Mouse (Mus musculus): ENCODE measurements around the gene Hadhb. TPM values are rescaled to one million over a fixed set of nuclear protein-coding genes. Genes with fewer than 3 reads are reported as not detected.

The Hadhb gene
- polyA plus RNA-seq, 1 experiment from 2014 or later = 139 TPM

DNA sequence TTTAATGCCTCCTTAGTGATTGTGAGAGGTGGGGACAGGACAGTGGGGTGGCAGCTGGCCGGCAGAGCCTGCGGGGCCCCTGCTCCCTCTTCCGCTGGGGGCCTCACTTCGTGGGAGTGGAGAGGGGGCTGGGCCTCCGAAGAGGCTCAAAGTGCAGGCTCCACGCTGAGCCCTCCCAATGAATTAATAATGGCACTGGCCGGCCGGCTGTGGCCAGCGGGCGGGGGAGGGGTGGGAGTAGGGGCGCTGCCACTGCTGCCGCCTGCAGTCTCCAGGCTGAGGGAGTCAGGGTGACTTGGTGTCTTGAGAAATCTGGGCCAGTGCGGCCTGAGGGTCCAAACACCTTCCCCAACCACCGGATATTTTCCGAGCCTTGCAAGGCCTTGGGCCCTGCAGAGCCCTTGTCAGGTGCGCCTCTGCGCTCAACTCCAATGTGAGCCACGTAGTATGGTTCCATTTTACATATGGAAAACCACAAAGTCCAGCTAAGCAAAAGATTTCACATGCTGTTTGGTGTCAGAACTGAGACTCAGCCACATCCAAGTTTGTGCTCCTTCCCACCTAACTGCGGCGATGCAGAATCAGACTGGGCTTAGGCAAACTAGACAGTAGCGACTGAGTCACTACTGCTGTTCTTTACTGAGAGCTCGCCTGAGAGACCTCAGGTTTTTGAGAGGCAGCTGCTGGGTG is 44.5 kb upstream of the Hadhb start:
- no peak; the same call in 1 of the 2 replicates for ATAC-seq (replicated peaks; ENCODE audit: insufficient number of reproducible peaks, low FRiP score, low TSS enrichment, low read depth)
- Histone ChIP-seq H3K4me2 (ENCODE audit: low read depth, low read length) (peak overlapping the region; percentile 41), H3K9ac (replicated peaks; ENCODE audit: low read length) (no peak overlapping the region; the same call in 1 of the 2 replicates), H3K4me3 (ENCODE audit: low read depth, low read length) (peak overlapping the region; percentile 3; the same call in 1 of the 2 replicates), H3K4me1 (ENCODE audit: control insufficient read depth, insufficient read depth, low read length) (peaks cover 26% of the 10 kb centered on the region), H3K27ac (replicated peaks; ENCODE audit: low read depth, low read length) (0 out of 2 replicates have a peak overlapping the region, but pooled peaks have one; percentile 10), H3K9me3 (replicated peaks; ENCODE audit: control insufficient read depth, low read length) (no peaks in the 10 kb centered on the region), H3K27me3 (ENCODE audit: control insufficient read depth, insufficient read depth, low read length) (peaks cover 31% of the 10 kb centered on the region), H3K36me3 (replicated peaks; ENCODE audit: control insufficient read depth, insufficient read depth, low read depth, low read length) (no peaks in the 10 kb centered on the region)
- peak; percentile 18 for DNase-seq (ENCODE audit: low spot score)
- 4% methylated on average over 22 of the region's 22 CpGs for WGBS

DNA sequence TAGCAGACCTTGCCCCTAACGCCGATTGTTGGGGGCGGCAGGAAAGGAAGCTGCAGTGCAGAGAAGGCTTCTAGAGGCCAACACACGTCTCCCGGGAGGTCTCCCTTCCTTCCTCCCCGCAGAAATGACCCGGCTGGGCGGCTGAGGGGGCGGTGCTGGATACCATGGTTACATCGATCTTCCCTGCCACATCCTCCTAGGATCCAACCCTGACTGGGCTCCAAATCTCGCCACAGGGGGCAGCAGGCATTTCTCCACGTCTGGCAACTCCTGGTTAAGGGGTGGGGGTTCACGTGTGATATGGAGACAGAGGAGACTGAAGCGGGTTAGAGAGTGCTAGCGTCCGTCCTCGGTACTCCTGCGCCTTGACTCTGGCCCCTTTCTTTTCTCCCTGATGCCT is 43.9 kb upstream of the Hadhb start:
- H3K9me3 ChIP-seq (replicated peaks; ENCODE audit: control insufficient read depth, low read length) = no peaks in the 10 kb centered on the region
- peaks cover 20% of the 10 kb centered on the region for H3K4me1 ChIP-seq (ENCODE audit: control insufficient read depth, insufficient read depth, low read length)
- ATAC-seq (replicated peaks; ENCODE audit: insufficient number of reproducible peaks, low FRiP score, low TSS enrichment, low read depth) (peak; percentile 31; the same call in 1 of the 2 replicates), DNase-seq (ENCODE audit: low spot score) (peak; percentile 82)
- H3K4me2 ChIP-seq (ENCODE audit: low read depth, low read length) = peak overlapping the region; percentile 41
- peaks cover 25% of the 10 kb centered on the region for H3K27me3 ChIP-seq (ENCODE audit: control insufficient read depth, insufficient read depth, low read length)
- H3K9ac ChIP-seq (replicated peaks; ENCODE audit: low read length) = no peak overlapping the region; the same call in none of the 2 replicates
- H3K27ac ChIP-seq (replicated peaks; ENCODE audit: low read depth, low read length) = 0 out of 2 replicates have a peak overlapping the region, but pooled peaks have one; percentile 10
- peak overlapping the region; percentile 3; the same call in 1 of the 2 replicates for H3K4me3 ChIP-seq (ENCODE audit: low read depth, low read length)
- no peaks in the 10 kb centered on the region for H3K36me3 ChIP-seq (replicated peaks; ENCODE audit: control insufficient read depth, insufficient read depth, low read depth, low read length)
- 1% methylated on average over 18 of the region's 18 CpGs for WGBS

DNA sequence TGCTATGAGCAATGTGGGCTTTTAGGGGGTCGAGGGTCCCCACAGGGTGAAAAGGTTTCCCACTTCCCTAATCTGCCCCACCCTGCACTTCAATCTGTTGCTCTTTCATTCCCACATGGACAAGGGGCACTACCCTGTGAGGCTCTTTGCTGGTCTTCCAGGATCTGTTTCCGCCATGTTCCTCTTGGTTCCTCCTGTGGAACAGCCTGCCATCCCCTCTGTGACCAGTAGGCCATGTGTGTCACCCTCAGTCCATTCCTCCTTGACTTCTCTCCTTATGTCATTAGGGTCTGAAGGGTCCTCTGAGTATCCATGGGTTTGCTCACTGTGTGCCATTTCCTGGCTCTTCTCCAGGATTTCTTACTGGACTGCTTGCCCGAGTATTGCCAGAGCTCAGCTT is 43.3 kb upstream of the Hadhb start:
- H3K4me1 ChIP-seq (ENCODE audit: control insufficient read depth, insufficient read depth, low read length) = peaks cover 19% of the 10 kb centered on the region
- ATAC-seq (replicated peaks; ENCODE audit: insufficient number of reproducible peaks, low FRiP score, low TSS enrichment, low read depth) = no peak
- no peak for DNase-seq (ENCODE audit: low spot score)
- no peak overlapping the region for H3K4me3 ChIP-seq (ENCODE audit: low read depth, low read length)
- no peaks in the 10 kb centered on the region for H3K36me3 ChIP-seq (replicated peaks; ENCODE audit: control insufficient read depth, insufficient read depth, low read depth, low read length)
- no peak overlapping the region for H3K27ac ChIP-seq (replicated peaks; ENCODE audit: low read depth, low read length)
- peaks cover 20% of the 10 kb centered on the region for H3K27me3 ChIP-seq (ENCODE audit: control insufficient read depth, insufficient read depth, low read length)
- WGBS = 74% methylated on average over 3 of the region's 3 CpGs
- H3K4me2 ChIP-seq (ENCODE audit: low read depth, low read length) = no peak overlapping the region
- no peak overlapping the region for H3K9ac ChIP-seq (replicated peaks; ENCODE audit: low read length)
- no peaks in the 10 kb centered on the region for H3K9me3 ChIP-seq (replicated peaks; ENCODE audit: control insufficient read depth, low read length)

DNA sequence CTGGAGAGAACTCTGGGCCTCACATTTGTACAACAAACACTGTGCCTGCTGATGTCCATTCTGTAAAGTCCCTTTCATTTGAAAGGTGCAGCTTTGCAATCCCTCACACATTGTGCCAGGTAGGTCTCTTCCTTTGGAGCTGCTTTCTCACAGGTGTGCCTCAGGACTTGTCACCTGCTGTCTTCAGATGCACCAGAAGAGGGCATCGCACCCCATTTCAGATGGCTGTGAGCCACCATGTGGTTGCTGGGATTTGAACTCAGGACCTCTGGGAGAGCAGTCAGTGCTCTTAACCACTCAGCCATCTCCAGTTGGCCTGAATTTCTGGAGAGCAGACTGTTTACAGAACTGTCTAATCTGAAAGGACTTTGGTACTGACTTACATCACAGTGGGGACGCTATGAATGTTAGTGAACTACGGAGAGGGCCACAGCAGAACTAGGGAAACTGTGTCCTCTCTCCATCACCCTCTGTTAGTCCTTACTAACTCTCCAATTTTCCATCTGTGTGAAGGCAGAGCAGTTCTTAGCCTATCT is 42.4 kb upstream of the Hadhb start:
- no peak overlapping the region for H3K27ac ChIP-seq (replicated peaks; ENCODE audit: low read depth, low read length)
- H3K9ac ChIP-seq (replicated peaks; ENCODE audit: low read length) = no peak overlapping the region
- ATAC-seq (replicated peaks; ENCODE audit: insufficient number of reproducible peaks, low FRiP score, low TSS enrichment, low read depth) = no peak
- H3K9me3 ChIP-seq (replicated peaks; ENCODE audit: control insufficient read depth, low read length) = no peaks in the 10 kb centered on the region
- 76% methylated on average over 3 of the region's 3 CpGs for WGBS
- H3K4me3 ChIP-seq (ENCODE audit: low read depth, low read length) = no peak overlapping the region
- H3K27me3 ChIP-seq (ENCODE audit: control insufficient read depth, insufficient read depth, low read length) = peaks cover 19% of the 10 kb centered on the region
- H3K4me2 ChIP-seq (ENCODE audit: low read depth, low read length) = no peak overlapping the region
- DNase-seq (ENCODE audit: low spot score) = no peak
- H3K4me1 ChIP-seq (ENCODE audit: control insufficient read depth, insufficient read depth, low read length) = peaks cover 16% of the 10 kb centered on the region
- H3K36me3 ChIP-seq (replicated peaks; ENCODE audit: control insufficient read depth, insufficient read depth, low read depth, low read length) = no peaks in the 10 kb centered on the region

DNA sequence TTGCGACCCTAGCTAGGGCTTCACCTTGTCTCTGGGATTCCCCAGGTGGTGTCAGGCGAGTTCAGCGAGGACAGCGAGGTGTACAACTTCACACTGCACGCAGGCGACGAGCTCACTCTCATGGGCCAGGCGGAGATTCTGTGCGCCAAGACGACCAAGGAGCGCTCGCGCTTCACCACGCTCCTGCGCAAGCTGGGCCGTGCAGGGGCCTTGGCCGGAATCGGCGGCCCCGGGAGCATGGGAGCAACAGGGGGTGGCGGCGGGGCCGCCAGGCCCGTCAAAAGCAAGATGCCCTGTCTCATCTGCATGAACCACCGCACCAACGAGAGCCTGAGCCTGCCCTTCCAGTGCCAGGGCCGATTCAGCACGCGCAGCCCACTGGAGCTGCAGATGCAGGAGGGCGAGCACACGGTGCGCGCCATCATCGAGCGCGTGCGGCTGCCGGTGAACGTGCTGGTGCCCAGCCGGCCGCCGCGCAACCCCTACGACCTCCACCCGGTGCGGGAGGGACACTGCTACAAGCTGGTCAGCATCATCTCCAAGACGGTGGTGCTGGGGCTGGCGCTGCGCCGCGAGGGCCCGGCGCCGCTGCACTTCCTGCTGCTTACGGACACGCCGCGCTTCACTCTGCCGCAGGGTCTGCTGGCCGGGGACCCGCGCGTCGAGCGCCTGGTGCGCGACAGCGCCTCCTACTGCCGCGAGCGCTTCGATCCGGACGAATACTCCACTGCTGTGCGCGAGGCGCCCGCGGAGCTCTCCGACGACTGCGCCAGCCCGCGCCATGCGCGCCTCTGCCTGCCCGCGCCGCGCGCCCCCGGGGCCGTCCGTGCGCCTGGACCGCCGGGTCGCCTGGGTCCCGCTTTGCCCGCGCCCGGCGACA is 40.9 kb upstream of the Hadhb start:
- DNase-seq (ENCODE audit: low spot score) (peak; percentile 92), ATAC-seq (replicated peaks; ENCODE audit: insufficient number of reproducible peaks, low FRiP score, low TSS enrichment, low read depth) (peak; percentile 75)
- Histone ChIP-seq H3K4me2 (ENCODE audit: low read depth, low read length) (peak overlapping the region; percentile 94), H3K36me3 (replicated peaks; ENCODE audit: control insufficient read depth, insufficient read depth, low read depth, low read length) (no peaks in the 10 kb centered on the region), H3K4me3 (ENCODE audit: low read depth, low read length) (peak overlapping the region; percentile 55), H3K9me3 (replicated peaks; ENCODE audit: control insufficient read depth, low read length) (no peaks in the 10 kb centered on the region), H3K9ac (replicated peaks; ENCODE audit: low read length) (peak overlapping the region; percentile 69), H3K27ac (replicated peaks; ENCODE audit: low read depth, low read length) (no peak overlapping the region), H3K27me3 (ENCODE audit: control insufficient read depth, insufficient read depth, low read length) (peaks cover 13% of the 10 kb centered on the region), H3K4me1 (ENCODE audit: control insufficient read depth, insufficient read depth, low read length) (peaks cover 14% of the 10 kb centered on the region)
- under 1% methylated on average over 101 of the region's 103 CpGs for WGBS

DNA sequence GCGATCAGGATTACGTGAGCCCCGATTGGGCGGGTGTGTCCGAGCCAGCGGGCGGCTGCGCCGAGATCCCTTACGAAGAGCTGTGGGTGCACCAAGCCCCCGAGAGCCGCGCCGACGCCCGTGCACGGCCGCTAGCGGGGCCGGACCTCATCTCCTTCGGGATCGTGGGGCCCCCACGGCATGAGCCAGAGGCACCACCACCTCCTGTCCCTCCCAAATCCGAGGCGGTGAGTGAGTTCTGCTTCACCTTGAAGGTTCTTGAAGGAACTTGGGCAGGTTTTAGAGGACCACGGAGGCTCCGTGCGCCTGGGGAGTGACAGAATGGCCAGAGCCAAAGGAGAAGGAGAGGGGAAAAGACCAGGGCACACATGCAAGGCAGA is 40.3 kb upstream of the Hadhb start:
- Histone ChIP-seq H3K4me1 (ENCODE audit: control insufficient read depth, insufficient read depth, low read length) (peaks cover 14% of the 10 kb centered on the region), H3K36me3 (replicated peaks; ENCODE audit: control insufficient read depth, insufficient read depth, low read depth, low read length) (peaks cover 4% of the 10 kb centered on the region), H3K27ac (replicated peaks; ENCODE audit: low read depth, low read length) (no peak overlapping the region), H3K4me3 (ENCODE audit: low read depth, low read length) (peak overlapping the region; percentile 55), H3K9me3 (replicated peaks; ENCODE audit: control insufficient read depth, low read length) (no peaks in the 10 kb centered on the region), H3K27me3 (ENCODE audit: control insufficient read depth, insufficient read depth, low read length) (peaks cover 13% of the 10 kb centered on the region), H3K9ac (replicated peaks; ENCODE audit: low read length) (peak overlapping the region; percentile 69), H3K4me2 (ENCODE audit: low read depth, low read length) (peak overlapping the region; percentile 94)
- DNase-seq (ENCODE audit: low spot score) (no peak), ATAC-seq (replicated peaks; ENCODE audit: insufficient number of reproducible peaks, low FRiP score, low TSS enrichment, low read depth) (no peak)
- 2% methylated on average over 28 of the region's 28 CpGs for WGBS

DNA sequence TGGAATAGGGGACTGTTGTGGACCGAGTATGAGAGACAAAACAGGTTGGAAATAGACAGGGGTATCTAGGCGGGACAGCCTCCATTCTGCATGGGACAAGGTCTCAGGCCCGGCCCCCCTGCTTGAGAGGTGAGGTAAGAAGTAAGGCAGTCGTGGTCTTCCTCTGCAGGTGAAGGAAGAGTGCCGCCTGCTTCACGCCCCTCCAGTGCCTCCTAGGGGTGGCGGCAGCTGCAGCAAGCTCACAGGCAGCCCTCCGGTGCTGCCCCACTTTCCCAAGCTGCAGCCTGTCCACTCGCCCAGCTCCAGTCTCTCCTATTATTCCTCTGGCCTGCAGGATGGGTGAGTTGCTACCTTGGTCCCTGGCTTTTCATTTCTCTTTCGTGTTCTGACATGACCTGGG is 39.3 kb upstream of the Hadhb start:
- WGBS = 23% methylated on average over 10 of the region's 10 CpGs
- H3K4me2 ChIP-seq (ENCODE audit: low read depth, low read length) = no peak overlapping the region
- H3K4me1 ChIP-seq (ENCODE audit: control insufficient read depth, insufficient read depth, low read length) = peaks cover 6% of the 10 kb centered on the region; the same call in 1 of the 2 replicates
- H3K9ac ChIP-seq (replicated peaks; ENCODE audit: low read length) = no peak overlapping the region
- H3K27me3 ChIP-seq (ENCODE audit: control insufficient read depth, insufficient read depth, low read length) = peaks cover 13% of the 10 kb centered on the region; the same call in 1 of the 2 replicates
- no peak overlapping the region for H3K4me3 ChIP-seq (ENCODE audit: low read depth, low read length)
- ATAC-seq (replicated peaks; ENCODE audit: insufficient number of reproducible peaks, low FRiP score, low TSS enrichment, low read depth) (no peak), DNase-seq (ENCODE audit: low spot score) (no peak)
- no peak overlapping the region for H3K27ac ChIP-seq (replicated peaks; ENCODE audit: low read depth, low read length)
- H3K36me3 ChIP-seq (replicated peaks; ENCODE audit: control insufficient read depth, insufficient read depth, low read depth, low read length) = peaks cover 4% of the 10 kb centered on the region
- H3K9me3 ChIP-seq (replicated peaks; ENCODE audit: control insufficient read depth, low read length) = no peaks in the 10 kb centered on the region
